ENCODE assay signal across 7 mouse cellular contexts in the genomic region with DNA sequence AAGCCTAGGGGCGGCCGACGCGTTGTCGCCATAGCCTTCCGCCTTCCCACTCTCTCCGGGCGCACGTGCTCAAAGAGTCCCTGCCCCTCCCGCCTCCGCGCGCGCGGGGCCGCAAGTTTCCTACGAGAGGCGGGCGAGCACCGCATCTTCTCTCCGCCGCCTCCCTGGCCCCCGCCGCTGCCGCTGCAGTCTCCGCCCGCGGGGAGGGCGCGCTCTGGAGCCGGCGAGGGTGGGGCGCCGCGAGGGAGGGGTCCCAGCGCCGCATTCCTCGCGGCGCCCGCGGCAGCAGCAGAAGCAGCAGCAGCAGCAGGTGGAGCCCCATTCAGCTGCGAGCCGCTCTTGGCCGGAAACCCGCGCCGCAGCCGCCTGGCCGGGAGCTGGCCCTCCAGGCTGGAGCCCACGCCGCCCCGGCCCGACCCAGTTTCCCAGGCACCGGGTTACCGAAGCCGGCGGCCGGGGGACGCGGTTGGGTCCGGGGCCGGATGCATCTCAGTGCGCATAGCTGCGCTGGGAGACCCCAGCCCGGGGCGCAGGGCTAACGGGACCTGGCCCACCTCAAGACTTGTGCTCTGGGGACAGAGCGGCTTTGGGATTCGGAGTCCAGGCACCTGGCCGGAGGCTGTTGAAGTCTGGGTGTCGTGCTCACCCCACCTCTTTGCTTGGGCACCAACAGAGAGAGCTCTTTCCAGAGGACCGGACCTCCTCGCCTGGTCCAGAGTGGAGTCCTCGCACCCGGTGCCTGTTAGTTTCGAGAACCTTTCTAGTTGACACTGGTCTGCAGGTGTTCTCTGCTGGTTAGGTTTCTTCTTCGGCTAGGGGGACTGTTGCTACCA. TPM values are rescaled to one million over a fixed set of nuclear protein-coding genes. Genes with fewer than 3 reads are reported as not detected.
DNase-seq lines count a peak whose midpoint lies in the region; ATAC-seq and TF ChIP-seq lines count a peak whose summit lies in the region.

A gene (plus strand): TSS at position 262 of the 833 bp plus-strand sequence.

- no peaks in the 10 kb centered on the region for H3K9me3 ChIP-seq in CH12.LX (replicated peaks; ENCODE audit: low read length)
- no peaks in the 10 kb centered on the region for H3K9me3 ChIP-seq in forebrain, embryonic 11.5 days (ENCODE audit: control insufficient read depth, low read length)
- H3K9me3 ChIP-seq in hindbrain, embryonic 13.5 days, result no peaks in the 10 kb centered on the region

- no peak within 1 kb of the TSS for H3K27ac ChIP-seq in CH12.LX (ENCODE audit: insufficient read depth, low read depth)
- H3K27ac ChIP-seq in forebrain, embryonic 11.5 days (ENCODE audit: low read depth, low read length), result no peak within 1 kb of the TSS
- H3K27ac ChIP-seq in hindbrain, embryonic 13.5 days, result no peak within 1 kb of the TSS
- no peak within 1 kb of the TSS for H3K27ac ChIP-seq in small intestine, adult 2 months (ENCODE audit: insufficient read depth, low read depth, low read length)

- under 1% methylated on average over 78 of the region's 78 CpGs for WGBS in forebrain, embryonic 11.5 days
- under 1% methylated on average over 71 of the region's 78 CpGs for WGBS in hindbrain, embryonic 13.5 days
- under 1% methylated on average over 78 of the region's 78 CpGs for WGBS in small intestine, adult 2 months

- no peak for TF ChIP-seq EP300 in CH12.LX (IDR thresholded peaks at IDR 0.05; ENCODE audit: low read length)

- in situ Hi-C loops in CH12.LX (cut with MboI; ENCODE audit: low pct_ligation_motif_present, low pct_unique_long_range_greater_than_20kb, low sequenced_read_pairs), result no loop called here

- H3K4me2 ChIP-seq in CH12.LX (ENCODE audit: insufficient read depth, low read depth, poor library complexity, severe bottlenecking), result peak within 1 kb of the TSS; percentile 82
- peak within 1 kb of the TSS; percentile 100 for H3K4me2 ChIP-seq in forebrain, embryonic 11.5 days (ENCODE audit: low read depth, low read length, severe bottlenecking)
- H3K4me2 ChIP-seq in hindbrain, embryonic 13.5 days, result peak within 1 kb of the TSS; percentile 96

- DNase-seq in CH12.LX (ENCODE audit: extremely low read depth), result no peak
- DNase-seq in T-cell, adult 2 months (ENCODE audit: low spot score), result peak; percentile 14
- peak; percentile 84 for DNase-seq in forebrain, embryonic 11.5 days (ENCODE audit: low spot score)
- peak; percentile 57 for DNase-seq in left cerebral cortex, postnatal 4 days

- TF ChIP-seq CTCF in CH12.LX (conservative IDR thresholded peaks at IDR 0.05 in 1 of 2, IDR thresholded peaks at IDR 0.05 in 1 of 2; ENCODE audit: low read depth in 2 of 2, low read length in 2 of 2), result no peak
- TF ChIP-seq CTCF in small intestine, adult 2 months (IDR thresholded peaks at IDR 0.05; ENCODE audit: extremely low read depth, insufficient read length, insufficient replicate concordance, low read depth, low read length), result no peak

- no peak for TF ChIP-seq RAD21 in CH12.LX (IDR thresholded peaks at IDR 0.05; ENCODE audit: low read depth, low read length)

- no peak within 1 kb of the TSS for H3K4me3 ChIP-seq in CH12.LX (replicated peaks in 1 of 3; ENCODE audit: low read depth in 2 of 3, low read length in 2 of 3, poor library complexity in 1 of 3)
- H3K4me3 ChIP-seq in forebrain, embryonic 11.5 days (ENCODE audit: low read depth, low read length), result peak within 1 kb of the TSS; percentile 55
- H3K4me3 ChIP-seq in hindbrain, embryonic 13.5 days, result peak within 1 kb of the TSS; percentile 65
- peak within 1 kb of the TSS; percentile 47 for H3K4me3 ChIP-seq in small intestine, adult 2 months (ENCODE audit: low read depth, low read length)

- no peaks in the 10 kb centered on the region for H3K36me3 ChIP-seq in CH12.LX (replicated peaks in 1 of 2; ENCODE audit: control insufficient read depth in 1 of 2, insufficient read depth in 1 of 2, low read length in 1 of 2)
- no peaks in the 10 kb centered on the region for H3K36me3 ChIP-seq in forebrain, embryonic 11.5 days (ENCODE audit: control insufficient read depth, insufficient read depth, low read length)
- H3K36me3 ChIP-seq in hindbrain, embryonic 13.5 days, result no peaks in the 10 kb centered on the region
- H3K36me3 ChIP-seq in small intestine, adult 2 months (ENCODE audit: control insufficient read depth, insufficient read depth, low read length), result no peaks in the 10 kb centered on the region

- TF ChIP-seq POLR2A in CH12.LX (IDR thresholded peaks at IDR 0.05; ENCODE audit: low read depth, low read length), result no peak
- no peak for TF ChIP-seq POLR2A in small intestine, adult 2 months (IDR thresholded peaks at IDR 0.05; ENCODE audit: low read depth, low read length)

- H3K4me1 ChIP-seq in CH12.LX (ENCODE audit: control insufficient read depth in 1 of 2, insufficient read depth in 2 of 2), result peaks cover 0 to 4% of the 10 kb centered on the region in 2 experiments; a peak in 1 of 4 replicates
- peaks cover 8% of the 10 kb centered on the region; the same call in 1 of the 2 replicates for H3K4me1 ChIP-seq in forebrain, embryonic 11.5 days (replicated peaks; ENCODE audit: control insufficient read depth, insufficient read depth, low read length)
- peaks cover 21% of the 10 kb centered on the region for H3K4me1 ChIP-seq in hindbrain, embryonic 13.5 days (replicated peaks)
- H3K4me1 ChIP-seq in small intestine, adult 2 months (ENCODE audit: control insufficient read depth, insufficient read depth, insufficient read length, low read length), result peaks cover 6% of the 10 kb centered on the region; the same call in 1 of the 2 replicates

- peaks cover 7% of the 10 kb centered on the region for H3K27me3 ChIP-seq in CH12.LX (replicated peaks)
- H3K27me3 ChIP-seq in forebrain, embryonic 11.5 days (ENCODE audit: control insufficient read depth, insufficient read depth, low read length), result peaks cover 25% of the 10 kb centered on the region
- peaks cover 54% of the 10 kb centered on the region for H3K27me3 ChIP-seq in hindbrain, embryonic 13.5 days
- peaks cover 31% of the 10 kb centered on the region for H3K27me3 ChIP-seq in small intestine, adult 2 months (ENCODE audit: control insufficient read depth, insufficient read depth, low read length)

- dilution Hi-C loops in CH12.LX (cut with MboI; ENCODE audit: extremely low pct_ligation_motif_present, extremely low pct_unique_long_range_greater_than_20kb, low sequenced_read_pairs), result no loop called here

- peak; percentile 81 for ATAC-seq in forebrain, embryonic 11.5 days (replicated peaks; ENCODE audit: low FRiP score)
- peak; percentile 74 for ATAC-seq in hindbrain, embryonic 13.5 days (ENCODE audit: low FRiP score)
- ATAC-seq in megakaryocyte-erythroid progenitor cell, adult 5-6 weeks (replicated peaks; ENCODE audit: low FRiP score, low TSS enrichment, poor library complexity, severe bottlenecking), result 0 out of 2 replicates have a peak, but pooled peaks have one; percentile 49

- H3K79me2 ChIP-seq in CH12.LX (replicated peaks; ENCODE audit: control insufficient read depth, extremely low read depth, insufficient read depth, poor library complexity, severe bottlenecking), result no peaks in the 10 kb centered on the region

- H3K9ac ChIP-seq in CH12.LX (ENCODE audit: insufficient read depth, low read depth), result no peak within 1 kb of the TSS
- peak within 1 kb of the TSS; percentile 77 for H3K9ac ChIP-seq in forebrain, embryonic 11.5 days (ENCODE audit: low read length)
- peak within 1 kb of the TSS; percentile 75 for H3K9ac ChIP-seq in hindbrain, embryonic 13.5 days

- intact Hi-C loops in left cerebral cortex, postnatal 4 days (cut with DNase I), result no loop called here

TF ChIP-seq in CH12.LX, 34 proteins besides CTCF, POLR2A, EP300 and RAD21:
- TF ChIP-seq ELF1 (IDR thresholded peaks at IDR 0.05; ENCODE audit: low read depth, low read length), result no peak
- TF ChIP-seq ETS1 (conservative IDR thresholded peaks at IDR 0.05; ENCODE audit: low read depth, low read length), result no peak
- no peak for TF ChIP-seq RCOR1 (conservative IDR thresholded peaks at IDR 0.05; ENCODE audit: low read depth, low read length)
- TF ChIP-seq UBTF (IDR thresholded peaks at IDR 0.05; ENCODE audit: low read depth, low read length), result 0 out of 2 replicates have a peak, but pooled peaks have one; percentile 47
- TF ChIP-seq PAX5 (IDR thresholded peaks at IDR 0.05; ENCODE audit: low read length), result no peak
- peak; percentile 61 for TF ChIP-seq BHLHE40 (IDR thresholded peaks at IDR 0.05; ENCODE audit: low read depth, low read length)

RNA-seq across cellular contexts. Expression of the gene that starts here (rescaled TPM):
- total RNA-seq in CH12.LX (2012; rRNA removed), result not detected in 2 replicates
- total RNA-seq in CH12.LX (2014; rRNA removed), result not detected in 2 replicates
- not detected in 2 replicates for polyA plus RNA-seq in CH12.LX (2012; ENCODE audit: insufficient read length, low read depth)
- polyA plus RNA-seq in forebrain, embryonic 11.5 days (2014; fragmentation: Nextera tagmentation; extraction: Ambion mirVana), result 1.9 and 3.5 TPM in 2 replicates
- 6.8 and 8.8 TPM in 2 replicates for polyA plus RNA-seq in hindbrain, embryonic 13.5 days (2015; fragmentation: Nextera tagmentation; extraction: Ambion mirVana)
- total RNA-seq in left cerebral cortex, postnatal 4 days (2021), result 10 to 100 TPM; 51.7 to 55.9 TPM
- not detected in 2 replicates for total RNA-seq in megakaryocyte-erythroid progenitor cell, adult 5-6 weeks (2014; fragmentation: Nextera tagmentation)
- total RNA-seq in megakaryocyte-erythroid progenitor cell, adult 5-6 weeks (2017), result not detected in 2 replicates
- 0.08 and 0.10 TPM in 2 replicates for polyA plus RNA-seq in small intestine, adult 2 months (2012; rRNA removed)

Comparison
In these comparisons a context has a peak if more than half of its experiments do, and no peak if none do; other contexts are left out.
1. RNA of the gene that starts here (total RNA-seq): 51.7 to 55.9 TPM in left cerebral cortex, postnatal 4 days; not detected in CH12.LX and not detected in megakaryocyte-erythroid progenitor cell, adult 5-6 weeks; every median in the first group is over 10 times any median in the second.
2. Peak in ATAC-seq in megakaryocyte-erythroid progenitor cell, adult 5-6 weeks; RNA of the gene not detected or under 1 TPM.
3. H3K4me3 ChIP-seq: peak in forebrain, embryonic 11.5 days (single experiment), hindbrain, embryonic 13.5 days (single experiment) and small intestine, adult 2 months (single experiment); none in CH12.LX (0 of 3).
4. Peak in every context shown above with its lines, with median percentiles within 50 percentile points of each other: H3K4me2 ChIP-seq and ATAC-seq.